Mouse (Mus musculus) megakaryocyte, adult 5-6 weeks (primary cell): Measurements from ENCODE around the gene Fhit. TPM values are rescaled to one million over a fixed set of nuclear protein-coding genes. Genes with fewer than 3 reads are reported as not detected.

Experiments
- ATAC-seq: 2 replicates; pipeline ENCODE4 v1.8.0; 2016; ENCODE audit warnings: mild to moderate bottlenecking, inconsistent platforms; ENCODE audit not compliant: poor library complexity, severe bottlenecking
- total RNA-seq, 2 experiments: library from RNA; stranded (forward) in 1 of 2; stranded (reverse) in 1 of 2; fragments of 153-499, 151-499 nt in 1 of 2; fragments of 221-1000, 200-1000 nt in 1 of 2; gene quantifications; 2 replicates each; pipeline versions ENCODE4 v1.2.3 to v1.2.4; 2015 to 2017

Fhit gene
- total RNA-seq, 2 experiments from 2014 or later = 0.66 to 4.4 TPM

GRCm38 (mm10) chr14:9632537-9632936, 1529.3 kb downstream of the Fhit start:
- ATAC-seq = no peak

- ATAC-seq = no peak
These were observed 1538.4 kb downstream of the Fhit start for GRCm38 (mm10) chr14:9623219-9624043.

- no peak for ATAC-seq
These were observed 1540.8 kb downstream of the Fhit start for GRCm38 (mm10) chr14:9620902-9621540.

- no peak for ATAC-seq
These were observed 1542.0 kb downstream of the Fhit start for GRCm38 (mm10) chr14:9619840-9620239.

GRCm38 (mm10) chr14:9613126-9613525, 1548.7 kb downstream of the Fhit start:
- no peak for ATAC-seq

- no peak for ATAC-seq
These were observed 1552.7 kb downstream of the Fhit start for GRCm38 (mm10) chr14:9609120-9609519.

- ATAC-seq = no peak
These were observed 1555.1 kb downstream of the Fhit start for GRCm38 (mm10) chr14:9606584-9607377.

- no peak for ATAC-seq
These were observed 1561.6 kb downstream of the Fhit start for GRCm38 (mm10) chr14:9600271-9600670.

GRCm38 (mm10) chr14:9597460-9597977, 1564.3 kb downstream of the Fhit start:
- no peak for ATAC-seq

- ATAC-seq = no peak
These were observed 1572.7 kb downstream of the Fhit start for GRCm38 (mm10) chr14:9589121-9589520.

- no peak for ATAC-seq
These were observed 1573.9 kb downstream of the Fhit start for GRCm38 (mm10) chr14:9587900-9588299.

- ATAC-seq = no peak
These were observed 1578.3 kb downstream of the Fhit start for GRCm38 (mm10) chr14:9583227-9584155.

- ATAC-seq = no peak
These were observed 1605.5 kb downstream of the Fhit start for GRCm38 (mm10) chr14:9556333-9556732.

GRCm38 (mm10) chr14:9555807-9556206, 1606.0 kb downstream of the Fhit start:
- no peak for ATAC-seq

GRCm38 (mm10) chr14:9552149-9552548, 1609.7 kb downstream of the Fhit start:
- no peak for ATAC-seq

- no peak for ATAC-seq
These were observed 1613.9 kb downstream of the Fhit start for GRCm38 (mm10) chr14:9547952-9548351.

GRCm38 (mm10) chr14:9544364-9544763, 1617.5 kb downstream of the Fhit start:
- ATAC-seq = no peak

- no peak for ATAC-seq
These were observed 1626.3 kb downstream of the Fhit start for GRCm38 (mm10) chr14:9535491-9535890.

- no peak for ATAC-seq
These were observed 1632.6 kb downstream of the Fhit start for GRCm38 (mm10) chr14:9529247-9529646.

GRCm38 (mm10) chr14:9526136-9526535, 1635.7 kb downstream of the Fhit start:
- ATAC-seq = no peak
